Mouse (Mus musculus) hindbrain, embryonic 14.5 days (tissue): ENCODE results near the gene Traf2. TPM values are rescaled to one million over a fixed set of nuclear protein-coding genes. Genes with fewer than 3 reads are reported as not detected.

ENCODE experiments used
- ATAC-seq: fragments of 200-750 bp; cut with Nextera tagmentation; 2 replicates; pipeline ENCODE4 v1.8.0; 2017; ENCODE audit warnings: moderate number of reproducible peaks, mild to moderate bottlenecking, moderate TSS enrichment, moderate library complexity; ENCODE audit not compliant: low FRiP score
- DNase-seq: peaks from one replicate; pipeline ENCODE4 v3.0.0-alpha.2; 2015; ENCODE audit warnings: low spot score
- H3K27ac ChIP-seq: fragments of 300-500 bp; sonication (generic); 2 replicates; pipeline ENCODE4 v1.5.1; 2014; ENCODE audit warnings: mild to moderate bottlenecking, moderate library complexity
- H3K27me3 ChIP-seq: fragments of 300-500 bp; sonication (generic); 2 replicates; pipeline ENCODE4 v1.6.1; 2014; ENCODE audit warnings: mild to moderate bottlenecking, low read length, mixed read lengths; ENCODE audit not compliant: control insufficient read depth, insufficient read depth
- H3K36me3 ChIP-seq: fragments of 300-500 bp; sonication (generic); replicated peaks from 2 replicates; pipeline ENCODE4 v1.6.1; 2014; ENCODE audit not compliant: control insufficient read depth, insufficient read depth
- H3K4me1 ChIP-seq: fragments of 300-500 bp; sonication (generic); replicated peaks from 2 replicates; pipeline ENCODE4 v1.6.1; 2014; ENCODE audit warnings: antibody characterized with exemption, low read length, mixed read lengths; ENCODE audit not compliant: control insufficient read depth, insufficient read depth
- H3K4me2 ChIP-seq: fragments of 300-500 bp; sonication (generic); replicated peaks from 2 replicates; pipeline ENCODE4 v1.6.1; 2014; ENCODE audit warnings: mild to moderate bottlenecking, moderate library complexity
- H3K4me3 ChIP-seq: fragments of 300-500 bp; sonication (generic); replicated peaks from 2 replicates; pipeline ENCODE4 v1.5.1; 2014; ENCODE audit warnings: mild to moderate bottlenecking, low read length
- H3K9ac ChIP-seq: fragments of 300-500 bp; sonication (generic); 2 replicates; pipeline ENCODE4 v1.6.1; 2014
- H3K9me3 ChIP-seq: fragments of 300-500 bp; sonication (generic); 2 replicates; pipeline ENCODE4 v1.6.1; 2016; ENCODE audit warnings: low read length; ENCODE audit not compliant: control insufficient read depth
- WGBS: fragments of 180-500 bp; shearing (Covaris S2); extraction: QIAGEN DNeasy Blood & Tissue Kit; methylation state at CpG from one replicate; pipeline ENCODE4 v1.1.7; 2014; 5-methylcytosine and 5-hydroxymethylcytosine counted together
- polyA plus RNA-seq: library from polyadenylated mRNA; unstranded; fragments of >200 nt; fragmentation: Nextera tagmentation; extraction: Ambion mirVana; gene quantifications from 2 replicates; pipeline ENCODE4 v1.2.1, GENCODE M21; 2014

The Traf2 gene
- polyA plus RNA-seq, 1 experiment from 2014 or later = 15.6 TPM

GRCm38 (mm10) chr2:25534866-25535182, 11.9 kb downstream of the Traf2 start:
- no peak overlapping the region for H3K27ac ChIP-seq
- DNase-seq = no peak
- 92% methylated on average over 2 of the region's 2 CpGs for WGBS

GRCm38 (mm10) chr2:25534178-25534865, 12.4 kb downstream of the Traf2 start:
- Histone ChIP-seq H3K4me2 (no peak overlapping the region), H3K27ac (no peak overlapping the region), H3K27me3 (no peaks in the 10 kb centered on the region), H3K9ac (no peak overlapping the region), H3K4me3 (no peak overlapping the region), H3K36me3 (peaks cover 50% of the 10 kb centered on the region), H3K9me3 (no peaks in the 10 kb centered on the region), H3K4me1 (no peaks in the 10 kb centered on the region)
- DNase-seq (no peak), ATAC-seq (no peak)
- 94% methylated on average over 3 of the region's 3 CpGs for whole genome bisulfite sequencing

More at GRCm38 (mm10) chr2:25534866-25535182, 11.9 kb downstream of the Traf2 start:
- Histone ChIP-seq H3K27me3 (no peaks in the 10 kb centered on the region), H3K4me2 (no peak overlapping the region), H3K9ac (no peak overlapping the region), H3K4me1 (no peaks in the 10 kb centered on the region), H3K9me3 (no peaks in the 10 kb centered on the region), H3K4me3 (no peak overlapping the region), H3K36me3 (peaks cover 45% of the 10 kb centered on the region)
- ATAC-seq = no peak

- Histone ChIP-seq H3K27me3 (no peaks in the 10 kb centered on the region), H3K9me3 (no peaks in the 10 kb centered on the region), H3K4me3 (no peak overlapping the region), H3K9ac (no peak overlapping the region), H3K4me2 (no peak overlapping the region), H3K36me3 (peaks cover 56% of the 10 kb centered on the region), H3K27ac (no peak overlapping the region), H3K4me1 (no peaks in the 10 kb centered on the region)
- DNase-seq = no peak
- 98% methylated on average over 2 of the region's 2 CpGs for WGBS
- ATAC-seq = no peak
Observed at GRCm38 (mm10) chr2:25533707-25534106, 13.0 kb downstream of the Traf2 start.

GRCm38 (mm10) chr2:25526510-25527302, 20.0 kb downstream of the Traf2 start:
- no peak overlapping the region for H3K4me2 ChIP-seq
- no peak for DNase-seq
- no peak overlapping the region for H3K9ac ChIP-seq
- no peaks in the 10 kb centered on the region for H3K4me1 ChIP-seq
- H3K9me3 ChIP-seq = no peaks in the 10 kb centered on the region
- H3K4me3 ChIP-seq = no peak overlapping the region
- WGBS = 95% methylated on average over 9 of the region's 9 CpGs
- no peaks in the 10 kb centered on the region for H3K27me3 ChIP-seq
- no peak overlapping the region for H3K27ac ChIP-seq
- peaks cover 79% of the 10 kb centered on the region for H3K36me3 ChIP-seq
- no peak for ATAC-seq

- ATAC-seq (no peak), DNase-seq (no peak)
- Histone ChIP-seq H3K36me3 (peaks cover 12% of the 10 kb centered on the region), H3K4me3 (no peak overlapping the region), H3K27ac (no peak overlapping the region), H3K9me3 (no peaks in the 10 kb centered on the region), H3K27me3 (no peaks in the 10 kb centered on the region), H3K4me1 (no peaks in the 10 kb centered on the region), H3K9ac (no peak overlapping the region), H3K4me2 (no peak overlapping the region)
- 64% methylated on average over 3 of the region's 3 CpGs for WGBS
Observed at GRCm38 (mm10) chr2:25509912-25510311, 36.8 kb downstream of the Traf2 start.

GRCm38 (mm10) chr2:25506964-25507363, 39.8 kb downstream of the Traf2 start:
- H3K9ac ChIP-seq = no peak overlapping the region
- peaks cover 37% of the 10 kb centered on the region for H3K36me3 ChIP-seq
- ATAC-seq (no peak), DNase-seq (no peak)
- no peak overlapping the region for H3K4me3 ChIP-seq
- H3K9me3 ChIP-seq = no peaks in the 10 kb centered on the region
- 27% methylated on average over 5 of the region's 5 CpGs for WGBS
- H3K27ac ChIP-seq = no peak overlapping the region
- no peaks in the 10 kb centered on the region for H3K27me3 ChIP-seq
- H3K4me1 ChIP-seq = peaks cover 3% of the 10 kb centered on the region
- no peak overlapping the region for H3K4me2 ChIP-seq

DNA sequence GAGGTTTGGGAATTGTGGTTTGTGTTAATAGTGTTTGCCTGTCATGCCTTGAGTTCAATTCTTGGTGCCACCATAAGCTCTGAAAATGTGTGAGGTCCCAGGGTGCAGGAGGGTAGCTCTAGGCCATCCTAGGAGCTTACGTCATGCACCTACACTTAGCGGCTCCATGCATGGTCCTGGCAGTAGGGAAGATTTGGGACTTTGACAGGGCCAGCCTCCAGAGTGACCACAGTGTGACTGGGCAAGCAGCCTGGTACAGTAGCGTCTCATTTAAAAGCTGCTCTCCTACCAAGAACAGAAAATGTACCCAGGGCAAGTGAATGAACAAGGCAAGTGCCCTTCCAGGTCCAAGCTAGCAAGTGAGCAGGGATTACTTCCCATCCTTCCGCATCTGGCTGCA, 40.9 kb downstream of the Traf2 start:
- ATAC-seq (no peak), DNase-seq (no peak)
- Histone ChIP-seq H3K4me3 (no peak overlapping the region), H3K27ac (no peak overlapping the region), H3K9ac (no peak overlapping the region), H3K27me3 (no peaks in the 10 kb centered on the region), H3K9me3 (no peaks in the 10 kb centered on the region), H3K4me2 (no peak overlapping the region), H3K4me1 (peaks cover 11% of the 10 kb centered on the region), H3K36me3 (peaks cover 37% of the 10 kb centered on the region)
- WGBS = 95% methylated on average over 4 of the region's 4 CpGs

GRCm38 (mm10) chr2:25505000-25505399, 41.7 kb downstream of the Traf2 start:
- ATAC-seq (no peak), DNase-seq (no peak)
- Histone ChIP-seq H3K4me2 (no peak overlapping the region), H3K27ac (no peak overlapping the region), H3K4me3 (no peak overlapping the region), H3K9ac (no peak overlapping the region), H3K4me1 (peaks cover 11% of the 10 kb centered on the region), H3K27me3 (no peaks in the 10 kb centered on the region), H3K9me3 (no peaks in the 10 kb centered on the region), H3K36me3 (peaks cover 37% of the 10 kb centered on the region)
- 86% methylated on average over 1 of the region's 1 CpGs for WGBS

DNA sequence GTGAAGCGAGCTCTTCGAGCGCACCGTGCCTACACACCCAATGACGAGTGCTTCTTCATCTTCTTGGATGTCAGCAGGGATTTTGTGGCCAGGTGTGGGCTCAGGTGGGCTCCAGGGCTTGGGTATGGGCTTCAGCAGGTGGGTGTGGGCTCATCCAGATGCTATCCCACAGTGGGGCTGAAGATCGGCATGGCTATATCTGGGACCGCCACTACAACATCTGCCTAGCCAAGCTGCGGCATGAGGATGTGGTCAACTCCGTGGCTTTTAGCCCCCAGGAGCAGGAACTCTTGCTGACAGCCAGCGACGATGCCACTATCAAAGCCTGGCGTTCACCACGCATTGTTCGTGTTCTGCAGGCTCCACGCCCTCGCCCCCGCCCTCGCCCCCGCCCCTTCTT, 42.2 kb downstream of the Traf2 start:
- no peak for DNase-seq
- WGBS = 92% methylated on average over 19 of the region's 19 CpGs
- no peaks in the 10 kb centered on the region for H3K27me3 ChIP-seq
- no peak overlapping the region for H3K9ac ChIP-seq
- no peak for ATAC-seq
- H3K4me1 ChIP-seq = peaks cover 11% of the 10 kb centered on the region
- H3K4me2 ChIP-seq = no peak overlapping the region
- H3K9me3 ChIP-seq = no peaks in the 10 kb centered on the region
- H3K36me3 ChIP-seq = peaks cover 37% of the 10 kb centered on the region
- no peak overlapping the region for H3K27ac ChIP-seq
- H3K4me3 ChIP-seq = no peak overlapping the region
